Mouse (Mus musculus) heart, adult 2 months (tissue): ENCODE data around the gene Slc27a5.

ENCODE experiments used
- EP300 ChIP-seq: fragments of 200-500 bp; IDR thresholded peaks from 2 replicates; pipeline ENCODE4 v1.6.1; 2011; ENCODE audit warnings: low read depth, low read length, control low read depth; ENCODE audit not compliant: insufficient read depth
- POLR2A ChIP-seq: fragments of 200-500 bp; IDR thresholded peaks from 2 replicates; pipeline ENCODE4 v1.6.1; 2011; ENCODE audit warnings: mild to moderate bottlenecking, low read depth, low read length, control low read depth; ENCODE audit not compliant: insufficient read depth

DNA sequence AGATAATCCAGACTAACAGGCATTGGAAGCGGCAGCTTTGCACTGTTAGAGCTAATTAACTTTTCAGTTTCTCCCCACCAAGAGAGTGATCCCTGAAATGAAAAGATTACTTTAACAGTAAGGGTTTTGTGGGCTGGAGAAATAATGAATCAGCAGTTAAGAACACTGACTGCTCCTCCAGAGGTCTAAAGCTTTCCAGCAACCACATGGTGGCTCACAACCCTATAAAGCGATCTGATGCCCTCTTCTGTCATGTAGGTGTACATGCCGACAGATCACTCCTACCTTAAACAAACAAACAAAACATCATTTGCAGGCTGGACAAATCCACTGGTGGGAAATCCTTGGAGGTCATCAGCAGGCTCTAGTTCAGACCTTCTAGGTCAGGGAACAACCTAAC, 43.1 kb downstream of the Slc27a5 start:
- no peak for TF ChIP-seq EP300
- TF ChIP-seq POLR2A: no peak
